Mouse (Mus musculus): ENCODE results near the gene Ppef1. TPM values are rescaled to one million over a fixed set of nuclear protein-coding genes. Genes with fewer than 3 reads are reported as not detected.
"Not testable (repeated sequence)": the region's sequence is repeated elsewhere in the genome, so short reads cannot be mapped to it uniquely, and the experiment has no call there.

Ppef1 gene
- polyA plus RNA-seq (2015; fragmentation: Nextera tagmentation; extraction: Ambion mirVana) = 0.21 TPM in 1 of 2 replicates, not detected in the other

DNA sequence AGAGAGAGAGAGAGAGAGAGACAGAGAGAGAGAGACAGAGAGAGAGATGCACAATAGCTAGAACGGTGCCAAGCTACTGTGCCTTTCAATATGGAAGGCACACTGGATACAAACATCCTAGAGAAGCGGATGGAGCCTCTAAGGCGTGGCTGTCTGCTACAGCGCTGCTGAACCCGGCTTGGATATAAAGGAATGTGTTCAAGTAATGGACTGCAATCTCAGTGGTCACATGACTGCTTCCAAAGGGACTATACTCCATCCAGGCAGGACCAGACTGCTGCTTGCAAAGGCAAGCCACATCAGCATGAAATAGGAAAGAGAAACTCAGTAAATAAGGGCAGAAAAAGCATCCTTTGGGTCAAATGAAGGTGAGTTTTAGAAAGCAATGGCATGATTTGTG is at the start of gene Ppef1:
Gene Ppef1 (minus strand): TSS at position 116 of the 400 bp plus-strand sequence.
- Histone ChIP-seq H3K27me3 (ENCODE audit: control insufficient read depth, insufficient read depth, low read length) (peaks cover 3% of the 10 kb centered on the region; the same call in 1 of the 2 replicates), H3K9ac (ENCODE audit: low read length) (no peak within 1 kb of the TSS), H3K9me3 (replicated peaks; ENCODE audit: control insufficient read depth, low read length) (no peaks in the 10 kb centered on the region), H3K4me2 (ENCODE audit: low read depth, low read length) (no peak within 1 kb of the TSS), H3K4me1 (ENCODE audit: control insufficient read depth, insufficient read depth, low read length) (no peaks in the 10 kb centered on the region), H3K36me3 (ENCODE audit: control insufficient read depth, insufficient read depth, low read length) (no peaks in the 10 kb centered on the region), H3K4me3 (replicated peaks; ENCODE audit: low read length) (no peak within 1 kb of the TSS), H3K27ac (ENCODE audit: low read length) (no peak within 1 kb of the TSS)
- no peak for ATAC-seq (ENCODE audit: insufficient read depth, low FRiP score)
- WGBS = 70% methylated on average over 5 of the region's 5 CpGs

DNA sequence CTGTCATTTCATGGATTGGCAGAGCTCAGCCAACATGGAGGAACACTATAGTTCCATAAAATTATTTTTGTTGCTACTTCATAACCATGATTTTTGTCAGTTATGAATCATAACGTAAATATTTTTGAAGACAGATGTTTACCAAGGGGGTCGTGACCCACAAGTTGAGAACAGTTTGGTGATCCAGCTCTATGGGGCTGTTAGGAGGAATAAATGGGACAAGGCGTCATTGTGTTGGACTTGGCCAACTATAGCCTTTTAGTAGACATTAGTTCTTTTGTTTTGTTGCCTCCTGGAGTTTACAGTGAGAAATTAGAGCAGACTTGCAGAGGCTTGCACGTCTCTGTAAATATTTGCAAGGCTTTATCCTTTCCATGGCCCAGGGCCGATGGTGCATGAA is 46.7 kb upstream of the Ppef1 start:
- no peak for ATAC-seq (ENCODE audit: insufficient read depth, low FRiP score)
- 54% methylated on average over 5 of the region's 5 CpGs for WGBS
- Histone ChIP-seq H3K4me1 (ENCODE audit: control insufficient read depth, insufficient read depth, low read length) (no peaks in the 10 kb centered on the region), H3K36me3 (ENCODE audit: control insufficient read depth, insufficient read depth, low read length) (no peaks in the 10 kb centered on the region), H3K9ac (ENCODE audit: low read length) (no peak overlapping the region), H3K27me3 (ENCODE audit: control insufficient read depth, insufficient read depth, low read length) (no peaks in the 10 kb centered on the region), H3K9me3 (replicated peaks; ENCODE audit: control insufficient read depth, low read length) (no peaks in the 10 kb centered on the region), H3K4me3 (replicated peaks; ENCODE audit: low read length) (no peak overlapping the region), H3K4me2 (ENCODE audit: low read depth, low read length) (no peak overlapping the region), H3K27ac (ENCODE audit: low read length) (no peak overlapping the region)

DNA sequence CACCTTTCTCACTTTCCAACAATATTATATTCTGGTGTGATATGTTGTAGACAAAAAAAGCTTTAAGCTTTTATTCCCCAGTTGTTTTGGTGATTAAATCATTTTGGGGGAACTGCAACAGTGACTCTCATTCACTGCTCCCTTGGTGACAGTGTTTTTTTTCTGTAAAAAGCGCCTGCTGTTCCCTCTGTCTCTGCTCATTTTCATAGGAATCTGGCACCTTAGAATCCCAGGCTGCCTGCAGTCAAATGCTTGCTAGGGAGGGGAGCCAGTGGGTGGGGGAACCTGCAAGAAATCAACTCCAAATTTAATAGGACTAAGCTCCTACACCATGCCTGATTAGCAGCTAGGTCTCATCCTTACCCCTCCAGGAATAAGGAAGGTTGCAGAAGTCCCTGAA is 37.5 kb upstream of the Ppef1 start:
- 36% methylated on average over 1 of the region's 1 CpGs for WGBS
- Histone ChIP-seq H3K36me3 (ENCODE audit: control insufficient read depth, insufficient read depth, low read length) (no peaks in the 10 kb centered on the region), H3K9me3 (replicated peaks; ENCODE audit: control insufficient read depth, low read length) (no peaks in the 10 kb centered on the region), H3K4me2 (ENCODE audit: low read depth, low read length) (no peak overlapping the region), H3K4me1 (ENCODE audit: control insufficient read depth, insufficient read depth, low read length) (no peaks in the 10 kb centered on the region), H3K4me3 (replicated peaks; ENCODE audit: low read length) (no peak overlapping the region), H3K27ac (ENCODE audit: low read length) (no peak overlapping the region), H3K27me3 (ENCODE audit: control insufficient read depth, insufficient read depth, low read length) (peaks cover 3% of the 10 kb centered on the region; the same call in 1 of the 2 replicates), H3K9ac (ENCODE audit: low read length) (no peak overlapping the region)
- no peak for ATAC-seq (ENCODE audit: insufficient read depth, low FRiP score)

DNA sequence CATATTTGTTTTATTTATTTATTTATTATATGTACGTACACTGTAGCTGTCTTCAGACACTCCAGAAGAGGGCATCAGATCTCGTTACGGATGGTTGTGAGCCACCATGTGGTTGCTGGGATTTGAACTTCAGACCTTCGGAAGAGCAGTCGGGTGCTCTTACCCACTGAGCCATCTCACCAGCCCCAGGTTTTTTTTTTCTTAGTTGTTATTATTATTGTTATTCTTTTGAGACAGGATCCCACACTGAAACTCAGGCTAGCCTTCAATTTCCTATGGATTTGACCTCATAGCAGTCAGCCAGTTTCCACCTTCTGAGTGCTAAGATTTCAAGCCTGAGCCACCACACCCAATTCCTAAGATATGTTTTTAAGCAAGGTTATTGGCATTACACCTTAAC is 34.1 kb upstream of the Ppef1 start:
- not testable (repeated sequence) for H3K9me3 ChIP-seq (replicated peaks; ENCODE audit: control insufficient read depth, low read length); H3K4me1 ChIP-seq (ENCODE audit: control insufficient read depth, insufficient read depth, low read length); H3K4me3 ChIP-seq (replicated peaks; ENCODE audit: low read length); H3K36me3 ChIP-seq (ENCODE audit: control insufficient read depth, insufficient read depth, low read length); H3K9ac ChIP-seq (ENCODE audit: low read length); H3K27me3 ChIP-seq (ENCODE audit: control insufficient read depth, insufficient read depth, low read length); H3K4me2 ChIP-seq (ENCODE audit: low read depth, low read length); ATAC-seq (ENCODE audit: insufficient read depth, low FRiP score); H3K27ac ChIP-seq (ENCODE audit: low read length)
- 78% methylated on average over 5 of the region's 5 CpGs for WGBS

DNA sequence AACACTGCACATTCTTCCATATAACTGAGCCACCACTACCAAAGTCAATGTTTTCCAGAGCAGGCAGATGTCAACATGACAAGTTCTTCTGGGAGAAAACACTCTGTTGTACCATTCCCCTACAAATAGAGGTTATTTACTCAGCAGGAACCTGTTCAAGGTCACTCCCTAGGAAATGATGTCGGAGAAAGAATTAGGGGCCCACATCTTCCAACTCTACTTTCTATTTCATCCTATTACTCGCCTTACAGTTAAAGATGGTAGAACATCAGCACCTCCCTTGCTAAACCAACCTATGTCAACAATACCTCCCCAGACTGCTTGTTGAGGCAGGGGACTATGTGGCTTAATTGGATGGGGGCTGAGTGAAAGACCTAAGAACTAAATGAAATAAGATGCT is 32.1 kb upstream of the Ppef1 start, which contains the start of gene Rs1:
Gene Rs1 (plus strand): TSS at position 301 of the 400 bp plus-strand sequence.
- no peak for ATAC-seq (ENCODE audit: insufficient read depth, low FRiP score)
- H3K9ac ChIP-seq (ENCODE audit: low read length) = no peak within 1 kb of the TSS
- WGBS = 81% methylated on average over 2 of the region's 2 CpGs
- H3K4me1 ChIP-seq (ENCODE audit: control insufficient read depth, insufficient read depth, low read length) = no peaks in the 10 kb centered on the region
- H3K4me2 ChIP-seq (ENCODE audit: low read depth, low read length) = peak within 1 kb of the TSS; percentile 45
- H3K4me3 ChIP-seq (replicated peaks; ENCODE audit: low read length) = peak within 1 kb of the TSS; percentile 55
- H3K36me3 ChIP-seq (ENCODE audit: control insufficient read depth, insufficient read depth, low read length) = no peaks in the 10 kb centered on the region
- H3K27me3 ChIP-seq (ENCODE audit: control insufficient read depth, insufficient read depth, low read length) = peaks cover 1% of the 10 kb centered on the region; the same call in 1 of the 2 replicates
- H3K27ac ChIP-seq (ENCODE audit: low read length) = no peak within 1 kb of the TSS
- H3K9me3 ChIP-seq (replicated peaks; ENCODE audit: control insufficient read depth, low read length) = no peaks in the 10 kb centered on the region

DNA sequence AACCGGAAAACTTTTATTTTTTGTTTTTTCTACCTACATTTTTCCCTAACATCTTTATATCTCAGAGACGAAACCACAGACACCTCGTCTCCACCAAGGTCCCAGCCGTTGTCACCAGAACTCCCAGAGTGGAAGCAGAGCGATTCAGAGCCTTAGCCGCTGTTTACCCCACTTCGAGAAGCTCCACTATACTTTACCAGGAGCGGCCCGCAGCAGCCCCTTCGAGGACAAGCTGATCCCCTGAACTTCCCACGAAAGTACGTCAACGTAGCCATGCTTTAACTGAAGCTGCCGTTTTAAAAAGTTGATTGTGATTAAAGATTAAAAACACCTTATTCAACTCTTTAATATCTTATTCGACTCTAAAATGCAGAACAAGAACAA is 30.7 kb upstream of the Ppef1 start:
- H3K4me1 ChIP-seq (ENCODE audit: control insufficient read depth, insufficient read depth, low read length) = no peaks in the 10 kb centered on the region
- H3K9me3 ChIP-seq (replicated peaks; ENCODE audit: control insufficient read depth, low read length) = no peaks in the 10 kb centered on the region
- peak overlapping the region; percentile 52; the same call in 1 of the 2 replicates for H3K27ac ChIP-seq (ENCODE audit: low read length)
- H3K4me3 ChIP-seq (replicated peaks; ENCODE audit: low read length) = peak overlapping the region; percentile 55
- peak overlapping the region; percentile 45 for H3K4me2 ChIP-seq (ENCODE audit: low read depth, low read length)
- peak; percentile 84 for ATAC-seq (ENCODE audit: insufficient read depth, low FRiP score)
- no peaks in the 10 kb centered on the region for H3K27me3 ChIP-seq (ENCODE audit: control insufficient read depth, insufficient read depth, low read length)
- peak overlapping the region; percentile 56; the same call in 1 of the 2 replicates for H3K9ac ChIP-seq (ENCODE audit: low read length)
- 18% methylated on average over 15 of the region's 15 CpGs for WGBS
- no peaks in the 10 kb centered on the region for H3K36me3 ChIP-seq (ENCODE audit: control insufficient read depth, insufficient read depth, low read length)

DNA sequence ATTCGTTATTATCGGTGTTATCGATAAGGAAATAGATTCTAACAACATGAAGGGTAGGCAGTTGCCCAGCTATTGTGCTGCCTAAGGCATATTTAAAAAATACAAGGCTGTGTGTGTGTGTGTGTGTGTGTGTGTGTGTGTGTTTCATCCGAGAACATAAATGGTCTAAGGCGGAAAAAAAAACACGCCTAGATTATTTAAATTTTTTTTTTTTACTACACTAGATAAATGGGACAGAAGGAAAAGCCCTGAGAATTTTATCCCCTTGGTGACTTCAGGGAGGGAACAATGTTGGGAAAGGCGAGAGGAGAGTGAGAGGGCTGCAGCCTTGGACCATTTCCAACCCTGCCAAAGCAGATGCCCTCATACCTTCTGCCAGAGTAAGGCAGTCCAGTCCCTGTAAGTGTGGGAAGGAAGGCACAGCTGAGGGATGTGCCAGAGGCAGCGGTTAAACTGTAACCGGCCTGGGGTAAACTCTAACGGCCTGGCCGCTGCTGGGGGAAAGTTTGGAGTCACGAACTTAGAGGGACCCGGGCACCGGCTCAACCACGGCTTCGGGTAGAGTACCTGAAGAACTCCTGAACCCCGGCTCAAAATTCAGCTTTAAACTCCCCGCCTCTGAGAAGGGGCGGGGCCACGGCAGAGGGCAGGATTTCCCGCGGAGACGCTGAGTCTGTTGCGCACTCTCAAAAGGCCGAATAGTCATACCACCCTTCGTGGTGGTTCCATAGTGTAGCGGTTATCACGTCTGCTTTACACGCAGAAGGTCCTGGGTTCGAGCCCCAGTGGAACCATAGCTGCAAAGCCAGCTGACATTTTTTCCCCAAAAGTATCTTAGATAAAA is 30.0 kb upstream of the Ppef1 start:
- no peaks in the 10 kb centered on the region for H3K36me3 ChIP-seq (ENCODE audit: control insufficient read depth, insufficient read depth, low read length)
- no peaks in the 10 kb centered on the region for H3K4me1 ChIP-seq (ENCODE audit: control insufficient read depth, insufficient read depth, low read length)
- peak overlapping the region; percentile 52; the same call in 1 of the 2 replicates for H3K9ac ChIP-seq (ENCODE audit: low read length)
- H3K9me3 ChIP-seq (replicated peaks; ENCODE audit: control insufficient read depth, low read length) = no peaks in the 10 kb centered on the region
- ATAC-seq (ENCODE audit: insufficient read depth, low FRiP score) = peak; percentile 95
- peak overlapping the region; percentile 45 for H3K4me2 ChIP-seq (ENCODE audit: low read depth, low read length)
- H3K27me3 ChIP-seq (ENCODE audit: control insufficient read depth, insufficient read depth, low read length) = no peaks in the 10 kb centered on the region
- no peak overlapping the region for H3K27ac ChIP-seq (ENCODE audit: low read length)
- H3K4me3 ChIP-seq (replicated peaks; ENCODE audit: low read length) = peak overlapping the region; percentile 55
- WGBS = 21% methylated on average over 30 of the region's 30 CpGs

DNA sequence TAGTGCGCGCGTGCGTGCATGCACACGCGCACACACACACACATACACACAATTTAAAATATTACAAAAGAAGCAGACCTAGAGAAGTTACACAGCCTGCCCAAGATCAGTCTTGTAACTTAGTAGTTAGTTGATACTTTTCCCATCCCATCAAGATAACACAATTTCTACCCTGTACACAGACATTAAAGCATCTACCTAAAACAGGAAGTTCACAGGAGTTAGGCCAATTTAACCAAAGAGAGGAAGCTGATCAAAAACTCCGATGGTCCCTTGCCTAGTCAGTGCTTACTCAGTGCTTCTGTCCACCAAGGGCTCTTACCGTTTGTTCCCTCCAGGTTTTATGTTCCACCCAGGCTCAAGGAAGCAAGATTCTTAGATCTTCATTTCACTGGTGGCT is 15.2 kb upstream of the Ppef1 start:
- Histone ChIP-seq H3K4me2 (ENCODE audit: low read depth, low read length) (no peak overlapping the region), H3K27me3 (ENCODE audit: control insufficient read depth, insufficient read depth, low read length) (no peaks in the 10 kb centered on the region; the same call in 1 of the 2 replicates), H3K4me3 (replicated peaks; ENCODE audit: low read length) (no peak overlapping the region), H3K9ac (ENCODE audit: low read length) (no peak overlapping the region), H3K9me3 (replicated peaks; ENCODE audit: control insufficient read depth, low read length) (no peaks in the 10 kb centered on the region), H3K27ac (ENCODE audit: low read length) (no peak overlapping the region), H3K4me1 (ENCODE audit: control insufficient read depth, insufficient read depth, low read length) (no peaks in the 10 kb centered on the region), H3K36me3 (ENCODE audit: control insufficient read depth, insufficient read depth, low read length) (no peaks in the 10 kb centered on the region)
- WGBS = 91% methylated on average over 8 of the region's 8 CpGs
- ATAC-seq (ENCODE audit: insufficient read depth, low FRiP score) = no peak

DNA sequence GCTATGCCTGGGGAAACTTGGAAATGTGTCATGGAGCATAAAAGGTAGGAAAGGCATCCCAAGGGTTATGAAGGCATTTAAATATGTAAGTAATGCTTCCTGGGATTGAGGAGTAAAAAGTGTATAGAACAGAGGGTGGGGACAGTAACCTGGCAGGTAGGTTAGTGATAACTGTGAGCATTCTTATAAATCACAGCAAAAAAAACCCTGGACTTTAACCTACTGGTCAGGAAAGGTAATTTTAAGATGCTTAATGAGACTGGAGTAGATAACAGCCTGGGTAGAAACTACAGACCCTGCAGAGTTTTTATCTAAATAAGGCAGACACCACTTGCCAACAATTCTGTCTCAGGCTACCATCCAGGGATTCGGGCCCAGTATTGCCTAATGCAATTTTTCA is 13.1 kb upstream of the Ppef1 start:
- Histone ChIP-seq H3K4me1 (ENCODE audit: control insufficient read depth, insufficient read depth, low read length) (no peaks in the 10 kb centered on the region), H3K4me3 (replicated peaks; ENCODE audit: low read length) (no peak overlapping the region), H3K9ac (ENCODE audit: low read length) (no peak overlapping the region), H3K4me2 (ENCODE audit: low read depth, low read length) (no peak overlapping the region), H3K27me3 (ENCODE audit: control insufficient read depth, insufficient read depth, low read length) (no peaks in the 10 kb centered on the region; the same call in 1 of the 2 replicates), H3K36me3 (ENCODE audit: control insufficient read depth, insufficient read depth, low read length) (no peaks in the 10 kb centered on the region), H3K9me3 (replicated peaks; ENCODE audit: control insufficient read depth, low read length) (no peaks in the 10 kb centered on the region), H3K27ac (ENCODE audit: low read length) (no peak overlapping the region)
- WGBS = 60% methylated on average over 1 of the region's 1 CpGs
- ATAC-seq (ENCODE audit: insufficient read depth, low FRiP score) = no peak
